Mouse (Mus musculus): ENCODE measurements around the gene Patl1. TPM values are rescaled to one million over a fixed set of nuclear protein-coding genes. Genes with fewer than 3 reads are reported as not detected.

The Patl1 gene
- 10 to 100 TPM; 30.7 to 37.8 TPM for total RNA-seq (2023)

GRCm38 (mm10) chr19:11912037-11912532 is at the start of gene Patl1:
Patl1 (plus strand) TSS chr19:11912399.

GRCm38 (mm10) chr19:11875006-11875405 is 37.2 kb upstream of the Patl1 start, which contains the start of gene Olfr1419:
Olfr1419 (minus strand) TSS chr19:11875106.

GRCm38 (mm10) chr19:11886265-11886664 is 25.9 kb upstream of the Patl1 start, which contains the start of gene Olfr1420:
Olfr1420 (plus strand) TSS chr19:11886565.

GRCm38 (mm10) chr19:11965023-11965942 is 53.1 kb downstream of the Patl1 start, which contains the start of gene Osbp:
Osbp (plus strand) TSS chr19:11965941.

Other genes with a start within 250 kb of the Patl1 start
- gene Oosp1, start 221.2 kb upstream of the Patl1 start, total RNA-seq (2023) = under 1 TPM in 1 of 2 experiments, not detected in 1; 0.88 TPM
- not detected for gene Oosp3, start 215.3 kb upstream of the Patl1 start, total RNA-seq (2023)
- not detected for gene Gif, start 164.8 kb upstream of the Patl1 start, total RNA-seq (2023)
- 10 to 100 TPM; 16.3 to 16.5 TPM for gene Mrpl16, start 142.0 kb upstream of the Patl1 start, total RNA-seq (2023)
- gene Stx3, start 93.0 kb upstream of the Patl1 start, total RNA-seq (2023) = 10 to 100 TPM; 15.2 to 19.7 TPM
- not detected for gene Olfr1417, start 73.2 kb upstream of the Patl1 start, total RNA-seq (2023)
- gene Olfr1418, start 51.3 kb upstream of the Patl1 start, total RNA-seq (2023) = not detected
- not detected for gene Olfr1419, start 37.3 kb upstream of the Patl1 start, total RNA-seq (2023)
- not detected for gene Olfr1420, start 25.8 kb upstream of the Patl1 start, total RNA-seq (2023)
- 10 to 100 TPM; 40.7 to 41.3 TPM for gene Osbp, start 53.5 kb downstream of the Patl1 start, total RNA-seq (2023)
- gene Olfr1423, start 128.9 kb downstream of the Patl1 start, total RNA-seq (2023) = not detected
- not detected for gene Olfr1424, start 150.3 kb downstream of the Patl1 start, total RNA-seq (2023)
- gene Olfr1425, start 165.3 kb downstream of the Patl1 start, total RNA-seq (2023) = not detected
- gene Olfr1426, start 179.6 kb downstream of the Patl1 start, total RNA-seq (2023) = not detected
- not detected for gene Olfr1427, start 190.9 kb downstream of the Patl1 start, total RNA-seq (2023)
- not detected for gene Olfr1428, start 203.5 kb downstream of the Patl1 start, total RNA-seq (2023)
- not detected for gene Olfr76, start 210.8 kb downstream of the Patl1 start, total RNA-seq (2023)